Mouse (Mus musculus) heart, postnatal 0 days (tissue): ENCODE measurements around the gene Trim2.

Source experiments
- CTCF ChIP-seq: IDR thresholded peaks from 2 replicates; pipeline ENCODE4 v1.5.1; 2016; ENCODE audit warnings: antibody characterized with exemption, control low read depth, low read depth
- EP300 ChIP-seq: IDR thresholded peaks from 2 replicates; pipeline ENCODE4 v1.6.1; 2016; ENCODE audit warnings: antibody characterized with exemption, low read depth

DNA sequence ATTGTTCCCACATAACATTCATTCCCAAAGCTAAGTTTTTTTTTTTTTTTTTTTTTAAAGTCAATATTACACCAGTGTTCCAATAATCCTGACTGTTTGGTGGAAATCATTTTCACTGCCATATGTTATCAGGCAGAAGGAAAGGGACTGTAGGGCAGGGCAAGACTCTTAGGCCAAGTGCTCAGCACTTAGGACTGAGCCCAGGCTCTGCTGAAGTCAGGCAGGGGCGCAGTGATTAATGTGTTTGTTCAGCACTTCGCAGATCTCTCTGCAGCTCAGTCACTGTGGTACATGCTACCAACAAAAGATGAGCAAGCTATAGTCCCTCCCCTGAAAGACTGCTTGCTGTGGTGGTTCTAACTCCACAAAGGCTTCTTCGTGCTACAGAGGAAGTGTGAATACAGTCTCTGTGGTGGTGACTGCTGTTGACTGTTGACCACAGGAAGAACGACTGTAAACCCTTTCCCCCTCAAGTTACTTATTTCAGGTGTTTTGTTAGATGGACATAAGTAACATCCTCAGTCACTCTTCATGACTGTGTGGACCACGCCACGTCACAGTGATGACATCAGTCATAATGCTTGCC, 180.9 kb downstream of the Trim2 start:
- TF ChIP-seq CTCF (no peak), EP300 (no peak)
